Mouse (Mus musculus) midbrain, postnatal 0 days (tissue): ENCODE measurements at regions not wholly inside any gene's neighbourhood (a gene's known extent, or its start where the extent isn't known, plus 50 kb on each side); places are given as distances from the start of the nearest gene placed in this dataset.
"Not testable (repeated sequence)": the region's sequence is repeated elsewhere in the genome, so short reads cannot be mapped to it uniquely, and the experiment has no call there.

Source experiments
- ATAC-seq: fragments of 200-750 bp; cut with Nextera tagmentation; 2 replicates; pipeline ENCODE4 v1.8.0; 2017; ENCODE audit warnings: moderate number of reproducible peaks, mild to moderate bottlenecking, moderate TSS enrichment, moderate library complexity; ENCODE audit not compliant: low FRiP score
- DNase-seq: peaks from one replicate; pipeline ENCODE4 v3.0.0-alpha.2; 2015; ENCODE audit warnings: low spot score
- H3K27ac ChIP-seq: fragments of 300-500 bp; sonication (generic); 2 replicates; pipeline ENCODE4 v1.5.1; 2014; ENCODE audit warnings: low read depth, mild to moderate bottlenecking, low read length, mixed read lengths
- H3K27me3 ChIP-seq: fragments of 300-500 bp; sonication (generic); 2 replicates; pipeline ENCODE4 v1.6.1; 2014; ENCODE audit warnings: low read length, control low read depth, mixed read lengths; ENCODE audit not compliant: insufficient read depth
- H3K36me3 ChIP-seq: fragments of 300-500 bp; sonication (generic); 2 replicates; pipeline ENCODE4 v1.6.1; 2014; ENCODE audit warnings: low read length, control low read depth, mixed read lengths; ENCODE audit not compliant: insufficient read depth
- H3K4me1 ChIP-seq: fragments of 300-500 bp; sonication (generic); 2 replicates; pipeline ENCODE4 v1.6.1; 2014; ENCODE audit warnings: mild to moderate bottlenecking, control low read depth, antibody characterized with exemption, low read length, mixed read lengths; ENCODE audit not compliant: insufficient read depth
- H3K4me2 ChIP-seq: fragments of 300-500 bp; sonication (generic); 2 replicates; pipeline ENCODE4 v1.6.1; 2014; ENCODE audit warnings: low read depth, mild to moderate bottlenecking, low read length, mixed read lengths; ENCODE audit not compliant: poor library complexity, severe bottlenecking
- H3K4me3 ChIP-seq: fragments of 300-500 bp; sonication (generic); 2 replicates; pipeline ENCODE4 v1.5.1; 2014; ENCODE audit warnings: low read depth, mild to moderate bottlenecking, low read length, moderate library complexity
- H3K9ac ChIP-seq: fragments of 300-500 bp; sonication (generic); replicated peaks from 2 replicates; pipeline ENCODE4 v1.6.1; 2014; ENCODE audit warnings: mild to moderate bottlenecking, low read length, moderate library complexity, mixed read lengths; ENCODE audit not compliant: poor library complexity, severe bottlenecking
- H3K9me3 ChIP-seq: fragments of 300-500 bp; sonication (generic); 2 replicates; pipeline ENCODE4 v1.6.1; 2016; ENCODE audit warnings: low read length, control low read depth
- CTCF ChIP-seq: IDR thresholded peaks from 2 replicates; pipeline ENCODE4 v1.5.1; 2016; ENCODE audit warnings: antibody characterized with exemption, mild to moderate bottlenecking
- WGBS: fragments of 180-500 bp; shearing (Covaris S2); extraction: QIAGEN DNeasy Blood & Tissue Kit; methylation state at CpG from one replicate; pipeline ENCODE4 v1.1.7; 2014; 5-methylcytosine and 5-hydroxymethylcytosine counted together

DNA sequence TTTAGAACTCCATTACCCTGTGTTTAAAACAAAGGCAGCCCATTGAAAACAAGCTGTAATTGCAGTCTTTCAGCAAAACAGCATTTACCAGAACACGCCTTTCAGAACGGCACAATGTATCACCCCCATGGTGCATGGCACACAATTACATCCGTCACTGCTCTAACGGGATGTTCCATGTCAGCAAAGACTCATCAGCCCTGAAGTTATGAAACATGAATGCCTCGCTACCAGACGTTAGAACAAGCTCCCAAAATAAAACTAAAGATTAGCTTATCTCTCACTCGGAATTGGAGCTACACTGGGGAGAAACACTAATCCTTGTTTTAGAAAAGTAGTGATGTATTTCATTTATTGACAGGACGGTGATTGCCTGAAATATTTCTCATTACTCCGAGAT lies 301.4 kb downstream of the Tox3 start:
- DNase-seq (peak; percentile 28), ATAC-seq (no peak)
- H3K9me3 ChIP-seq: no peaks in the 10 kb centered on the region
- WGBS: 40% methylated on average over 9 of the region's 9 CpGs
- no peak overlapping the region for H3K27ac ChIP-seq
- H3K4me3 ChIP-seq: no peak overlapping the region
- no peak overlapping the region for H3K9ac ChIP-seq
- TF ChIP-seq CTCF: no peak
- H3K36me3 ChIP-seq: no peaks in the 10 kb centered on the region
- no peaks in the 10 kb centered on the region for H3K4me1 ChIP-seq
- H3K27me3 ChIP-seq: no peaks in the 10 kb centered on the region
- no peak overlapping the region for H3K4me2 ChIP-seq

DNA sequence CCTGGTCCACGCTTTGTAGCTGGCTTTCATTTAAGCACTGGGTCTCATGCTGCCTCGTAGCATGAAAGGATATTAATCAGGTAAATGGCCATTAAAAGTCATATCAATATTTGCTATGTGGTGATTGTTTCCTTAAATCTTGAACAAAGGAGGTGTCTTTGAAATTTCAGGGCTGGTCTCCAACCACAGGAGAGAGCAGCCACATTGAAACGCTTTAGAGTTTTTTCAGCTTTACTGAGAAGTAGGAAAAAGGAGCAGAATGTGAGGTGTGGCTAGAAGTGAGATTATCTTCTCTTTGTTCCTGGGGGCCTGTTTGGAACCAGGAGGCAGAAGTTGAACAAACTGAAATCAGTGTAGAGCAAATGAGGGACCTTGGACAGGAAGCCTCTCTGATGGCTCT lies 311.7 kb downstream of the Tox3 start:
- H3K27me3 ChIP-seq: no peaks in the 10 kb centered on the region
- no peaks in the 10 kb centered on the region for H3K4me1 ChIP-seq
- peaks cover 4% of the 10 kb centered on the region; the same call in 1 of the 2 replicates for H3K9me3 ChIP-seq
- WGBS: 53% methylated on average over 3 of the region's 3 CpGs
- H3K4me3 ChIP-seq: no peak overlapping the region
- DNase-seq: no peak
- H3K27ac ChIP-seq: no peak overlapping the region
- H3K9ac ChIP-seq: no peak overlapping the region
- no peaks in the 10 kb centered on the region for H3K36me3 ChIP-seq
- no peak for ATAC-seq
- no peak for TF ChIP-seq CTCF
- H3K4me2 ChIP-seq: no peak overlapping the region

DNA sequence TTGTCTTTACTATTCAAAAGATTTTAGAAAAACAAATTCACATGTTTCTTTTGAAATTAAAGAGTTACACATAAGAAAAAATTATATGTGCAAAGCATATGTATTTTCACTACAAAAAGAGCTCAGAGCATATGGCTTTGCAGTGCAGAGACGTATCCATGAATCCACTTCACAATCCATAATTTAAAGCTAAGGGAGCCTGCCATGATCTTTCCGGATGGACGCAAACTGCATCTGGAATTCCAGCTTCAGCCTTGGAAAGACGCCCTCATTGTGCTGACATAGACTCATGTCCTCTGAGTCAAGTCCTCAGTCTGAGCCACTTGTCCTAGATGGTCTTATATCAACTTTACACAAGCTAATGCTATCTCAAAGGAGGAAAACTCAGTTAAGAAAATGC lies 315.6 kb downstream of the Tox3 start:
- Histone ChIP-seq H3K27me3 (no peaks in the 10 kb centered on the region), H3K4me3 (no peak overlapping the region), H3K9me3 (no peaks in the 10 kb centered on the region), H3K4me2 (no peak overlapping the region), H3K9ac (no peak overlapping the region), H3K36me3 (no peaks in the 10 kb centered on the region), H3K4me1 (no peaks in the 10 kb centered on the region), H3K27ac (no peak overlapping the region)
- TF ChIP-seq CTCF: no peak
- WGBS: 95% methylated on average over 4 of the region's 4 CpGs
- DNase-seq: no peak
- no peak for ATAC-seq

DNA sequence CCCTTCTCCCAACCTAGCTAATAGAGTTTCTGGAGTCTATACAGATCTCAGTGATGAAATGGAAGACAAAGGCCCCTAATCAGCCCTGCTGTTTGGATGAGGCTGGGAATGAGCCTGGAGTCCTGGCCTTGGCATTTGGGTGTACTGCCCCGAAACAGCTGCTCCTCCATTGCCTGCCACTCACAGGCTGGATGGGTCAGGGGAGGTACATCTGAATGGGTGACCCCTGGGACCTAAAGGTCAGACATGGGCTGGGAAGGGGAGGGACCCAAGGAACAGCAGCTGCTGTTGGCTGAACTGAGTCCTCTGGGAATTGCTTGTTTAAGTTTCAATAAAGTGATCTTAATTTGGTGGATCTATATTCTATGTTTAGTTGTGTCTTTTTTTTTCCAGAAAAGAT lies 316.9 kb downstream of the Tox3 start:
- DNase-seq (no peak), ATAC-seq (no peak)
- Histone ChIP-seq H3K36me3 (no peaks in the 10 kb centered on the region), H3K9me3 (no peaks in the 10 kb centered on the region), H3K27ac (no peak overlapping the region), H3K9ac (no peak overlapping the region), H3K4me3 (no peak overlapping the region), H3K27me3 (no peaks in the 10 kb centered on the region), H3K4me2 (no peak overlapping the region), H3K4me1 (no peaks in the 10 kb centered on the region)
- 19% methylated on average over 1 of the region's 1 CpGs for WGBS
- no peak for TF ChIP-seq CTCF

DNA sequence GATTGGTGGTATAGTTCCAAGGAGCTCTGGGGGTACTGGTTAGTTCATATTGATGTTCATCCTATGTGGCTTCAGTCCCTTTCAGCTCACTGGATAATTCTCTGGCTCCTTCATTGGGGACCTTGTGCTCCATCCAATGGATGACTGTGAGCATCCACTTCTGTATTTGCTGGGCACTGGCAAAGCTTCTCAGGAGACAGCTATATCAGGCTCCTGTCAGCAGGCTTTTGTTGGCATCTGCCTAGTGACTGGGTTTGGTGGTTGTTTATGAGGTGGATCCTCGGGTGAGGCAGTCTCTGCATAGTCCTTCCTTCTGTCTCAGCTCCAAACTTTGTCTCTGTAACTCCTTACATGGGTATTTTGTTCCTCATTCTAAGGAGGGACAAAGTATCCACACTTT lies 330.2 kb downstream of the Tox3 start:
- 69% methylated on average over 1 of the region's 1 CpGs for WGBS
- not testable (repeated sequence) for ATAC-seq, H3K9me3 ChIP-seq, H3K36me3 ChIP-seq, H3K27me3 ChIP-seq, H3K4me3 ChIP-seq, H3K4me1 ChIP-seq, H3K4me2 ChIP-seq, DNase-seq, H3K27ac ChIP-seq, H3K9ac ChIP-seq

DNA sequence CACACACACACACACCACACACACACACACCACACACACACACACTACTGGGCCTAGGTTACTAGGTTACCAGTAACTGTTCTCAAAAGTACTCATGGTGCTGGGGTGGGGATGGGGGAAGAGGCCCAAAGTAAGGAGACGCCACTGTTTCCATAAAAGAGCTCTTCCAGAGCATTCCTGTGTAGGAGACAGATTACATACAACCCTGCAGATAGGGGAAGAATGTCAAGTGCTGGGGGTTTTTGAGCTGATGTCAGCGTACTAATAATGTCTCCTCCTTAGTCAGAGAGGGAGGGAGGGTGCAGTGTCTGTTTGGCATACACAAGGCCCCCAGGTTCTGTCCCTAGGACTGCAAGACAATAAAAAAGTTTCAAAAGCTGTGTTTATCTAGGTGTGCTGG lies 334.4 kb downstream of the Tox3 start:
- H3K9me3 ChIP-seq: no peaks in the 10 kb centered on the region
- no peak overlapping the region for H3K27ac ChIP-seq
- no peaks in the 10 kb centered on the region for H3K4me1 ChIP-seq
- ATAC-seq (no peak), DNase-seq (no peak)
- no peak overlapping the region for H3K9ac ChIP-seq
- 82% methylated on average over 2 of the region's 2 CpGs for WGBS
- H3K4me3 ChIP-seq: no peak overlapping the region
- no peaks in the 10 kb centered on the region for H3K36me3 ChIP-seq
- no peak for TF ChIP-seq CTCF
- H3K4me2 ChIP-seq: no peak overlapping the region
- no peaks in the 10 kb centered on the region for H3K27me3 ChIP-seq
